Mouse (Mus musculus): ENCODE measurements around the gene Cdc20b. TPM values are rescaled to one million over a fixed set of nuclear protein-coding genes. Genes with fewer than 3 reads are reported as not detected.

Gene Cdc20b
- not detected in 2 replicates for polyA plus RNA-seq (2015; fragmentation: Nextera tagmentation; extraction: Ambion mirVana)

GRCm38 (mm10) chr13:113034950-113035421 is at the start of gene Cdc20b:
TSS of gene Cdc20b (plus strand) at chr13:113035111.
- peak within 1 kb of the TSS; percentile 59 for H3K4me3 ChIP-seq (ENCODE audit: low read depth, low read length)
- under 1% methylated on average over 46 of the region's 46 CpGs for WGBS (ENCODE audit: insufficient replicate concordance)
- H3K27ac ChIP-seq (ENCODE audit: low read length) = no peak within 1 kb of the TSS
- peak within 1 kb of the TSS; percentile 85 for H3K4me2 ChIP-seq (ENCODE audit: low read depth, low read length)
- no peaks in the 10 kb centered on the region for H3K36me3 ChIP-seq (ENCODE audit: control insufficient read depth, insufficient read depth)
- H3K4me1 ChIP-seq (ENCODE audit: control insufficient read depth, low read depth, low read length) = peaks cover 7% of the 10 kb centered on the region
- peaks cover 64% of the 10 kb centered on the region for H3K27me3 ChIP-seq (ENCODE audit: control insufficient read depth, insufficient read depth, low read depth, low read length)
- peak within 1 kb of the TSS; percentile 41; the same call in 1 of the 2 replicates for H3K9ac ChIP-seq (ENCODE audit: low read depth, low read length)
- no peaks in the 10 kb centered on the region for H3K9me3 ChIP-seq (replicated peaks; ENCODE audit: control insufficient read depth, low read length)
- peak; percentile 77 for ATAC-seq (ENCODE audit: low read depth)

- Histone ChIP-seq H3K9ac (ENCODE audit: low read depth, low read length) (no peak overlapping the region), H3K4me1 (ENCODE audit: control insufficient read depth, low read depth, low read length) (peaks cover 3% of the 10 kb centered on the region), H3K27me3 (ENCODE audit: control insufficient read depth, insufficient read depth, low read depth, low read length) (peaks cover 65% of the 10 kb centered on the region), H3K4me3 (ENCODE audit: low read depth, low read length) (no peak overlapping the region), H3K36me3 (ENCODE audit: control insufficient read depth, insufficient read depth) (no peaks in the 10 kb centered on the region), H3K27ac (ENCODE audit: low read length) (no peak overlapping the region), H3K4me2 (ENCODE audit: low read depth, low read length) (no peak overlapping the region), H3K9me3 (replicated peaks; ENCODE audit: control insufficient read depth, low read length) (no peaks in the 10 kb centered on the region)
- ATAC-seq (ENCODE audit: low read depth) = no peak
- WGBS (ENCODE audit: insufficient replicate concordance) = 13% methylated on average over 18 of the region's 18 CpGs
These were observed 49.1 kb upstream of the Cdc20b start for GRCm38 (mm10) chr13:112985605-112986450.

GRCm38 (mm10) chr13:112986451-112986950 is 48.4 kb upstream of the Cdc20b start:
- Histone ChIP-seq H3K9me3 (replicated peaks; ENCODE audit: control insufficient read depth, low read length) (no peaks in the 10 kb centered on the region), H3K27ac (ENCODE audit: low read length) (no peak overlapping the region), H3K4me2 (ENCODE audit: low read depth, low read length) (no peak overlapping the region), H3K4me3 (ENCODE audit: low read depth, low read length) (no peak overlapping the region), H3K36me3 (ENCODE audit: control insufficient read depth, insufficient read depth) (no peaks in the 10 kb centered on the region), H3K27me3 (ENCODE audit: control insufficient read depth, insufficient read depth, low read depth, low read length) (peaks cover 71% of the 10 kb centered on the region), H3K4me1 (ENCODE audit: control insufficient read depth, low read depth, low read length) (peaks cover 3% of the 10 kb centered on the region), H3K9ac (ENCODE audit: low read depth, low read length) (no peak overlapping the region)
- 2% methylated on average over 17 of the region's 17 CpGs for WGBS (ENCODE audit: insufficient replicate concordance)
- no peak for ATAC-seq (ENCODE audit: low read depth)

- Histone ChIP-seq H3K4me2 (ENCODE audit: low read depth, low read length) (peak within 1 kb of the TSS; percentile 81), H3K36me3 (ENCODE audit: control insufficient read depth, insufficient read depth) (no peaks in the 10 kb centered on the region), H3K4me1 (ENCODE audit: control insufficient read depth, low read depth, low read length) (peaks cover 3% of the 10 kb centered on the region), H3K9me3 (replicated peaks; ENCODE audit: control insufficient read depth, low read length) (no peaks in the 10 kb centered on the region), H3K9ac (ENCODE audit: low read depth, low read length) (peak within 1 kb of the TSS; percentile 41; the same call in 1 of the 2 replicates), H3K4me3 (ENCODE audit: low read depth, low read length) (peak within 1 kb of the TSS; percentile 59), H3K27ac (ENCODE audit: low read length) (no peak within 1 kb of the TSS), H3K27me3 (ENCODE audit: control insufficient read depth, insufficient read depth, low read depth, low read length) (peaks cover 74% of the 10 kb centered on the region)
- ATAC-seq (ENCODE audit: low read depth) = peak; percentile 96
- WGBS (ENCODE audit: insufficient replicate concordance) = under 1% methylated on average over 47 of the region's 47 CpGs
These were observed 47.4 kb upstream of the Cdc20b start, which contains the start of gene Ccno for GRCm38 (mm10) chr13:112987532-112987943. TSS of gene Ccno (plus strand) at chr13:112987802.

GRCm38 (mm10) chr13:112987991-112988390 is 46.9 kb upstream of the Cdc20b start:
- Histone ChIP-seq H3K36me3 (ENCODE audit: control insufficient read depth, insufficient read depth) (no peaks in the 10 kb centered on the region), H3K27me3 (ENCODE audit: control insufficient read depth, insufficient read depth, low read depth, low read length) (peaks cover 78% of the 10 kb centered on the region), H3K4me2 (ENCODE audit: low read depth, low read length) (peak overlapping the region; percentile 81), H3K9ac (ENCODE audit: low read depth, low read length) (peak overlapping the region; percentile 41; the same call in 1 of the 2 replicates), H3K27ac (ENCODE audit: low read length) (no peak overlapping the region), H3K4me3 (ENCODE audit: low read depth, low read length) (peak overlapping the region; percentile 59), H3K4me1 (ENCODE audit: control insufficient read depth, low read depth, low read length) (peaks cover 3% of the 10 kb centered on the region), H3K9me3 (replicated peaks; ENCODE audit: control insufficient read depth, low read length) (no peaks in the 10 kb centered on the region)
- no peak; the same call in 1 of the 2 replicates for ATAC-seq (ENCODE audit: low read depth)
- under 1% methylated on average over 39 of the region's 39 CpGs for WGBS (ENCODE audit: insufficient replicate concordance)

GRCm38 (mm10) chr13:112988866-112989265 is 46.0 kb upstream of the Cdc20b start:
- Histone ChIP-seq H3K9ac (ENCODE audit: low read depth, low read length) (no peak overlapping the region), H3K4me1 (ENCODE audit: control insufficient read depth, low read depth, low read length) (peaks cover 8% of the 10 kb centered on the region), H3K36me3 (ENCODE audit: control insufficient read depth, insufficient read depth) (no peaks in the 10 kb centered on the region), H3K9me3 (replicated peaks; ENCODE audit: control insufficient read depth, low read length) (no peaks in the 10 kb centered on the region), H3K27ac (ENCODE audit: low read length) (no peak overlapping the region), H3K4me3 (ENCODE audit: low read depth, low read length) (peak overlapping the region; percentile 59), H3K4me2 (ENCODE audit: low read depth, low read length) (peak overlapping the region; percentile 81), H3K27me3 (ENCODE audit: control insufficient read depth, insufficient read depth, low read depth, low read length) (peaks cover 87% of the 10 kb centered on the region)
- 1% methylated on average over 19 of the region's 19 CpGs for WGBS (ENCODE audit: insufficient replicate concordance)
- no peak for ATAC-seq (ENCODE audit: low read depth)

GRCm38 (mm10) chr13:112989541-112989940 is 45.4 kb upstream of the Cdc20b start:
- H3K4me3 ChIP-seq (ENCODE audit: low read depth, low read length) = peak overlapping the region; percentile 15; the same call in 1 of the 2 replicates
- ATAC-seq (ENCODE audit: low read depth) = no peak
- H3K27ac ChIP-seq (ENCODE audit: low read length) = no peak overlapping the region
- H3K27me3 ChIP-seq (ENCODE audit: control insufficient read depth, insufficient read depth, low read depth, low read length) = peaks cover 88% of the 10 kb centered on the region
- no peaks in the 10 kb centered on the region for H3K9me3 ChIP-seq (replicated peaks; ENCODE audit: control insufficient read depth, low read length)
- WGBS (ENCODE audit: insufficient replicate concordance) = 4% methylated on average over 23 of the region's 23 CpGs
- H3K4me2 ChIP-seq (ENCODE audit: low read depth, low read length) = 0 out of 2 replicates have a peak overlapping the region, but pooled peaks have one; percentile 6
- H3K9ac ChIP-seq (ENCODE audit: low read depth, low read length) = no peak overlapping the region
- H3K4me1 ChIP-seq (ENCODE audit: control insufficient read depth, low read depth, low read length) = peaks cover 11% of the 10 kb centered on the region
- no peaks in the 10 kb centered on the region for H3K36me3 ChIP-seq (ENCODE audit: control insufficient read depth, insufficient read depth)

- peaks cover 11% of the 10 kb centered on the region for H3K4me1 ChIP-seq (ENCODE audit: control insufficient read depth, low read depth, low read length)
- no peak overlapping the region for H3K4me2 ChIP-seq (ENCODE audit: low read depth, low read length)
- no peaks in the 10 kb centered on the region for H3K36me3 ChIP-seq (ENCODE audit: control insufficient read depth, insufficient read depth)
- no peak for ATAC-seq (ENCODE audit: low read depth)
- H3K27ac ChIP-seq (ENCODE audit: low read length) = no peak overlapping the region
- H3K9ac ChIP-seq (ENCODE audit: low read depth, low read length) = no peak overlapping the region
- 5% methylated on average over 4 of the region's 4 CpGs for WGBS (ENCODE audit: insufficient replicate concordance)
- H3K9me3 ChIP-seq (replicated peaks; ENCODE audit: control insufficient read depth, low read length) = no peaks in the 10 kb centered on the region
- H3K27me3 ChIP-seq (ENCODE audit: control insufficient read depth, insufficient read depth, low read depth, low read length) = peaks cover 93% of the 10 kb centered on the region
- H3K4me3 ChIP-seq (ENCODE audit: low read depth, low read length) = no peak overlapping the region
These were observed 44.6 kb upstream of the Cdc20b start for GRCm38 (mm10) chr13:112990346-112990745.

Data from liver, embryonic 16.5 days (tissue).